Mouse (Mus musculus) intestine, embryonic 16.5 days (tissue): Measurements from ENCODE around the gene Glcci1. TPM values are rescaled to one million over a fixed set of nuclear protein-coding genes. Genes with fewer than 3 reads are reported as not detected.
"Not testable (repeated sequence)": the region's sequence is repeated elsewhere in the genome, so short reads cannot be mapped to it uniquely, and the experiment has no call there.

Experiments used
- ATAC-seq: fragments of 200-750 bp; cut with Nextera tagmentation; 2 replicates; pipeline ENCODE4 v1.8.0; 2017; ENCODE audit warnings: moderate TSS enrichment, moderate library complexity
- H3K27ac ChIP-seq: fragments of 300-500 bp; sonication (generic); 2 replicates; pipeline ENCODE4 v1.5.1; 2014; ENCODE audit warnings: mild to moderate bottlenecking, low read length
- H3K27me3 ChIP-seq: fragments of 300-500 bp; sonication (generic); replicated peaks from 2 replicates; pipeline ENCODE4 v1.6.1; 2014; ENCODE audit warnings: low read length, control low read depth, mixed read lengths; ENCODE audit not compliant: control insufficient read depth, insufficient read depth
- H3K36me3 ChIP-seq: fragments of 300-500 bp; sonication (generic); 2 replicates; pipeline ENCODE4 v1.6.1; 2014; ENCODE audit warnings: low read length, control low read depth; ENCODE audit not compliant: control insufficient read depth, insufficient read depth
- H3K4me1 ChIP-seq: fragments of 300-500 bp; sonication (generic); 2 replicates; pipeline ENCODE4 v1.6.1; 2014; ENCODE audit warnings: low read length, control low read depth, mixed read lengths; ENCODE audit not compliant: control insufficient read depth, insufficient read depth
- H3K4me2 ChIP-seq: fragments of 300-500 bp; sonication (generic); 2 replicates; pipeline ENCODE4 v1.6.1; 2014; ENCODE audit warnings: low read depth, low read length, control low read depth
- H3K4me3 ChIP-seq: fragments of 300-500 bp; sonication (generic); 2 replicates; pipeline ENCODE4 v1.5.1; 2014; ENCODE audit warnings: mild to moderate bottlenecking, low read length
- H3K9ac ChIP-seq: fragments of 300-500 bp; sonication (generic); 2 replicates; pipeline ENCODE4 v1.6.1; 2014; ENCODE audit warnings: low read depth, low read length
- H3K9me3 ChIP-seq: fragments of 300-500 bp; sonication (generic); 2 replicates; pipeline ENCODE4 v1.6.1; 2016; ENCODE audit warnings: low read length, control low read depth; ENCODE audit not compliant: control insufficient read depth
- WGBS: fragments of 180-500 bp; shearing (Covaris S2); extraction: QIAGEN DNeasy Blood & Tissue Kit; methylation state at CpG from one replicate; pipeline ENCODE4 v1.1.7; 2014; 5-methylcytosine and 5-hydroxymethylcytosine counted together
- polyA plus RNA-seq: library from polyadenylated mRNA; unstranded; fragments of >200 nt; fragmentation: Nextera tagmentation; extraction: Ambion mirVana; gene quantifications from 2 replicates; pipeline ENCODE4 v1.2.1, GENCODE M21; 2015

Glcci1 gene
- polyA plus RNA-seq, 1 experiment from 2014 or later: 2.3 TPM

GRCm38 (mm10) chr6:8521231-8521630 lies 11.8 kb downstream of the Glcci1 start:
- no peak overlapping the region for H3K4me2 ChIP-seq
- ATAC-seq: no peak

DNA sequence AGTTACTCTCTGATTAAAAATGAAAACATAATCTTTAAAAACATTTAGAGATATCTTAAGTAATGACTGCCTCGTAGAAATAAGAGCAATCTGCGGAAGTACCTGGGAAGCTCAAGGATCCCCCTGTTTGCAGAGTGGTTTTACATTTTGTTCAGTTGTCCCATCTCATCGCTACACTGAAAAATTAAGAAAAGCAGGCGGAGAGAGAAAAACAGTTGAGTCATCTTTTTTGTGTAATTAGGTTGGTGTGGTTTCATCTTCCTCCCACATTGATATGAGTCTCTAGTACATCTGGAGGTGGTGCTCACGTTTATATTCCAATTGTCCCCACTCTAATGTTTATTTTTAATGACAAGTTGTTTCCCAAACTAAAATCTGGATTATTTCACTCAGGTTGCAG lies 15.3 kb downstream of the Glcci1 start:
- Histone ChIP-seq H3K4me2 (no peak overlapping the region), H3K4me3 (no peak overlapping the region), H3K9ac (no peak overlapping the region), H3K4me1 (no peaks in the 10 kb centered on the region), H3K9me3 (no peaks in the 10 kb centered on the region), H3K27ac (no peak overlapping the region), H3K36me3 (no peaks in the 10 kb centered on the region), H3K27me3 (no peaks in the 10 kb centered on the region)
- no peak for ATAC-seq
- WGBS: 83% methylated on average over 5 of the region's 5 CpGs

More at GRCm38 (mm10) chr6:8521231-8521630, 11.8 kb downstream of the Glcci1 start:
- Histone ChIP-seq H3K9ac (no peak overlapping the region), H3K27ac (no peak overlapping the region), H3K4me3 (no peak overlapping the region), H3K27me3 (no peaks in the 10 kb centered on the region), H3K4me1 (no peaks in the 10 kb centered on the region), H3K36me3 (no peaks in the 10 kb centered on the region), H3K9me3 (no peaks in the 10 kb centered on the region)
- WGBS: 96% methylated on average over 4 of the region's 4 CpGs

DNA sequence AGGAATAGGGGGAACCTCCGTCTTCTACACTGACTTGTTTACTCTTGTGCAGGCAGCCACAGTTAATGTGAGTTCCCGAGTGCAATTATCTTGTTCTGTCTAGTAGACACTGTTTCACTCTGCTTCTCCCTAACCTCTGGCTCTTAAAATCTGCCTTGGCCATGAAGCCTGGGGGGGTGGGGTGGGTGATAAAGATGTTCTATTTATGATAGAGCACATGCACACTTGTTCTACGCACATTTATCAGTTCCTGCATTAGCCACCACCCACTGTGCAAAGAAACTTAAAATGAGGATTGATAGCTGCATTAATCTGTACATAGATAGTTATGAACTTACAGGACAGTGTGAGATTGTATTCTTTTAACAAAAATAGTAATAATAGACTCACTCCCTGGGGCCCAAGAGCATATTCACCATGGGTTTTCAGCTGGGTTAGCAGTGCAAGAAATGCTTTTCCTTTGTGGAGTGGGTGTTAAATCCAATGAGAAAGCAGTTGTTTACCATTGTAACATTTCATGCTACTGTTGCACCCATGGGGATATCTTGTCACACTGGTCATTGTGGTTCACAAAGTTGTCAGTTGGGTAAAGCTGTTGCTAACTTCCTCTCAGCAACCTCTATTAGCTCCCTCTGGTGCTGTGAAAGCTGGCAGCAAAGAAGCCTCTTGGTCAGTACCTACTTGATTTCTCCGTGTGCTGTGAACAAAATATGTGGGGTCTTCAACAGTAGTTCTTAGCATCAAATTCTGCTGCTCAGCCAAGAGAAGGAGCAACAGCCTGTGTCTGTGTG lies 21.9 kb downstream of the Glcci1 start:
- 0 out of 2 replicates have a peak, but pooled peaks have one; percentile 31 for ATAC-seq
- 69% methylated on average over 4 of the region's 4 CpGs for WGBS

GRCm38 (mm10) chr6:8536944-8537343 lies 27.5 kb downstream of the Glcci1 start:
- ATAC-seq: no peak
- Histone ChIP-seq H3K36me3 (no peaks in the 10 kb centered on the region), H3K4me1 (no peaks in the 10 kb centered on the region), H3K27me3 (no peaks in the 10 kb centered on the region), H3K27ac (no peak overlapping the region), H3K4me2 (no peak overlapping the region), H3K4me3 (no peak overlapping the region), H3K9me3 (no peaks in the 10 kb centered on the region), H3K9ac (no peak overlapping the region)
- 86% methylated on average over 2 of the region's 2 CpGs for WGBS

More for the DNA sequence above, 21.9 kb downstream of the Glcci1 start:
- H3K27ac ChIP-seq: no peak overlapping the region
- H3K4me3 ChIP-seq: no peak overlapping the region
- H3K9me3 ChIP-seq: no peaks in the 10 kb centered on the region
- H3K27me3 ChIP-seq: no peaks in the 10 kb centered on the region
- H3K36me3 ChIP-seq: no peaks in the 10 kb centered on the region
- H3K9ac ChIP-seq: no peak overlapping the region
- no peak overlapping the region for H3K4me2 ChIP-seq
- no peaks in the 10 kb centered on the region for H3K4me1 ChIP-seq

DNA sequence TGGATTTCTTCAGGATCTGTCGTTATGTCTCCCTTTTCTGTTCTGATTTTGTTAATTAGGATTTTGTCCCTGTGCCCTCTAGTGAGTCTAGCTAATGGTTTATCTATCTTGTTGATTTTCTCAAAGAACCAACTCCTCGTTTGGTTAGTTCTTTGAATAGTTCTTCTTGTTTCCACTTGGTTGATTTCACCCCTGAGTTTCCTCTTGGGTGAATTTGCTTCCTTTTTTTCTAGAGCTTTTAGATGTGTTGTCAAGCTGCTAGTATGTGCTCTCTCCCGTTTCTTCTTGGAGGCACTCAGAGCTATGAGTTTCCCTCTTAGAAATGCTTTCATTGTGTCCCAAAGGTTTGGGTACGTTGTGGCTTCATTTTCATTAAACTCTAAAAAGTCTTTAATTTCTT lies 32.1 kb downstream of the Glcci1 start:
- not testable (repeated sequence) for H3K36me3 ChIP-seq, H3K4me2 ChIP-seq, H3K4me3 ChIP-seq, H3K9ac ChIP-seq, ATAC-seq, H3K27ac ChIP-seq, H3K9me3 ChIP-seq, H3K4me1 ChIP-seq, H3K27me3 ChIP-seq
- WGBS: 86% methylated on average over 3 of the region's 4 CpGs

DNA sequence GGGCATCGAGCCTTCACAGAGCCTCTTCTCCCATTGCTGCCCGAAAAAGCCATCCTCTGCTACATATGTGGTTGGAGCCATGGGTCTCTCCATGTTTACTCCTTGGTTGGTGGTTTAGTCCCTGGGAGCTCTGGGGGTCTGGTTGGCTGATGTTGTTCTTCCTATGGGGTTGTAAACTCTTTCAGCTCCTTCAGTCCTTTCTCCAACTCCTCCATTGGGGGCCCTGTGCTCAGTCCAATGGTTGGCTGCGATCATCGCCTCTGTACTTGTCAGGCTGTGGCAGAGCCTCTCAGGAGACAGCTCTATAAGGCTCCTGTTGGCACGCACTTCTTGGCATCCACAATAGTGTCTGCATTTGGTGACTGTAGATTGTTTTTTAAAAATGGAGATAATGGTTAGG lies 35.4 kb downstream of the Glcci1 start:
- H3K27me3 ChIP-seq: no peaks in the 10 kb centered on the region
- no peak for ATAC-seq
- H3K9me3 ChIP-seq: no peaks in the 10 kb centered on the region
- no peak overlapping the region for H3K4me3 ChIP-seq
- no peak overlapping the region for H3K27ac ChIP-seq
- no peak overlapping the region for H3K4me2 ChIP-seq
- no peak overlapping the region for H3K9ac ChIP-seq
- H3K36me3 ChIP-seq: no peaks in the 10 kb centered on the region
- WGBS: 95% methylated on average over 5 of the region's 5 CpGs
- no peaks in the 10 kb centered on the region for H3K4me1 ChIP-seq

DNA sequence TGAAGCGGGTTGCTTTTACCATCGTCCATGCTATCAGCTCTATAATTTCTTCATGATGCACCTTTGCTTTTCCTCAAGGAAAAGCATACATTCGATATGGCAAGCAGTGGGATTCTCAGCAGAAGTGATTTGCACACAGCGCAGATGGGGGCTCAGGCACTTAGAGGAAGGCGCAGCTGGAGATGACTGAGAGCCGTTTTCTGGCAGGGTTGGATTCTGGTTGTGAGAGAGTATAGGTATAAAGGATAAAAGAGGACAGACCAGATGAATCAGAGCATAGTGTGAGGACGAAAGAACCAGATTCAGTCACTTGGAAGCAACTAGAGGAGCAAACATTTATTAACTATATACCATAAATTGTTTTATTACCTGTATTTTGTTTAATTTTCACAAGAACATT lies 36.4 kb downstream of the Glcci1 start:
- H3K27me3 ChIP-seq: no peaks in the 10 kb centered on the region
- no peak overlapping the region for H3K9ac ChIP-seq
- H3K4me2 ChIP-seq: no peak overlapping the region
- H3K9me3 ChIP-seq: no peaks in the 10 kb centered on the region
- no peak overlapping the region for H3K4me3 ChIP-seq
- H3K36me3 ChIP-seq: no peaks in the 10 kb centered on the region
- H3K4me1 ChIP-seq: no peaks in the 10 kb centered on the region
- 95% methylated on average over 7 of the region's 7 CpGs for WGBS
- no peak overlapping the region for H3K27ac ChIP-seq
- ATAC-seq: no peak

GRCm38 (mm10) chr6:8551155-8551554 lies 41.8 kb downstream of the Glcci1 start:
- WGBS: 93% methylated on average over 2 of the region's 2 CpGs
- no peaks in the 10 kb centered on the region for H3K9me3 ChIP-seq
- no peaks in the 10 kb centered on the region for H3K36me3 ChIP-seq
- H3K9ac ChIP-seq: no peak overlapping the region
- no peaks in the 10 kb centered on the region for H3K27me3 ChIP-seq
- H3K4me3 ChIP-seq: no peak overlapping the region
- H3K4me2 ChIP-seq: no peak overlapping the region
- ATAC-seq: no peak
- H3K4me1 ChIP-seq: no peaks in the 10 kb centered on the region
- no peak overlapping the region for H3K27ac ChIP-seq

GRCm38 (mm10) chr6:8556849-8557571 lies 47.6 kb downstream of the Glcci1 start:
- H3K4me3 ChIP-seq: no peak overlapping the region
- H3K4me2 ChIP-seq: no peak overlapping the region
- H3K36me3 ChIP-seq: no peaks in the 10 kb centered on the region
- no peaks in the 10 kb centered on the region for H3K9me3 ChIP-seq
- ATAC-seq: no peak
- no peak overlapping the region for H3K9ac ChIP-seq
- 90% methylated on average over 5 of the region's 5 CpGs for WGBS
- H3K4me1 ChIP-seq: 0 out of 2 replicates have a peak, but pooled peaks cover 3% of the 10 kb centered on the region
- no peaks in the 10 kb centered on the region for H3K27me3 ChIP-seq
- H3K27ac ChIP-seq: no peak overlapping the region
